Mouse (Mus musculus) heart, postnatal 0 days (tissue): ENCODE measurements around the gene Olfr149.

Experiments used
- CTCF ChIP-seq: IDR thresholded peaks from 2 replicates; pipeline ENCODE4 v1.5.1; 2016; ENCODE audit warnings: antibody characterized with exemption, control low read depth, low read depth
- EP300 ChIP-seq: IDR thresholded peaks from 2 replicates; pipeline ENCODE4 v1.6.1; 2016; ENCODE audit warnings: antibody characterized with exemption, low read depth

GRCm38 (mm10) chr9:39679280-39679679, 27.6 kb downstream of the Olfr149 start:
- no peak for TF ChIP-seq CTCF
- TF ChIP-seq EP300: no peak
